Mouse (Mus musculus): ENCODE measurements around the gene Gm10491.
"Not testable (repeated sequence)": the region's sequence is repeated elsewhere in the genome, so short reads cannot be mapped to it uniquely, and the experiment has no call there.

The Gm10491 gene

GRCm38 (mm10) chrX:7907735-7908134 is at the start of gene Gm10491:
TSS of gene Gm10491 (minus strand) at chrX:7907835.
- DNase-seq (ENCODE audit: low spot score in 2 of 2) = no peak

DNA sequence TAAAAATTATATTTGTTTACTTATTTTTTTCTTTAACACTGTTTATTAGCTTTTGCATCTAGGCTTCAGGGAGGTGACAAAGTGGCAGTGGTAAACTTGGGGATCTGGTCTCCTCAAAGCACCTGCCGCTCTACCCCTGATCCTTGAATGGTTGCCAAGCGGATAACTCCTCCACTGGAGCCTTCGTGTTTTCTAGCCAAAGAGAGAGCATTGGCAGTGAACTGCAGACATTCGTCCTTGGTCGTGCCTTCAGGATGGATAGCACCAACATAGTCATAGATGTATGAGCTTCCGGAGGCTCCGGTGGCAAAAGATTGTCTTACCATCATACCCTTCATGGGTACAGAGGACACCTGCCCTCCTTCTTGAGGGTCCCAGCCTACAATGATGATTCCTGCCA is 42.5 kb upstream of the Gm10491 start:
- no peak for DNase-seq (ENCODE audit: low spot score in 2 of 2)

GRCm38 (mm10) chrX:7947900-7948492 is 40.4 kb upstream of the Gm10491 start:
- DNase-seq (ENCODE audit: low spot score in 2 of 2) = peak; percentile 59 to 73

GRCm38 (mm10) chrX:7947108-7947899 is 39.7 kb upstream of the Gm10491 start, which contains the start of gene Hdac6:
TSS of gene Hdac6 (minus strand) at chrX:7947889.
- no peak for DNase-seq (ENCODE audit: low spot score in 2 of 2)

- no peak for DNase-seq (ENCODE audit: low spot score in 2 of 2)
These were observed 38.0 kb upstream of the Gm10491 start for GRCm38 (mm10) chrX:7945618-7946017.

- no peak for DNase-seq (ENCODE audit: low spot score in 2 of 2)
These were observed 30.0 kb upstream of the Gm10491 start for GRCm38 (mm10) chrX:7937667-7938066.

DNA sequence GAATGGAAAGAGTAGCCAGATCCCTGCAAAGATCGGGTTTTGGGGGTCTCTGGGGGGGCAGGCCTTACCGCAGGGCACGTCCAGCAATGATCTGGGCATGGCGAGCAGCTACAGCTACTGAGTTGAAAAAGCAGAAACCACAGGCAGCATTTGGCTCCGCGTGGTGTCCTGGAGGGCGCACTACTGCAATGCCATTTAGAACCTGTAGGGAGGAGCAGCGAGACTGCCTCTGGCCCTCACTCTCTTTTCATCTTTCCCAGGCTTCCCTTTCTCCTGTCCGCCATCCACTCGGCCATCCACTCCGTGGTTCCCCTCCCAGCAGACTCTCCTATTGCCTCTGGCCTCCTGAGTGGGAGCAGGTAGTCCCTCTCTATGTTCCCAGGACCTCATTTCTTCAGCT is 29.2 kb upstream of the Gm10491 start:
- DNase-seq (ENCODE audit: low spot score in 2 of 2) = no peak

GRCm38 (mm10) chrX:7928270-7928790 is 20.7 kb upstream of the Gm10491 start, which contains the start of gene Eras:
TSS of gene Eras (minus strand) at chrX:7928607.
- no peak for DNase-seq (ENCODE audit: low spot score in 2 of 2)

DNA sequence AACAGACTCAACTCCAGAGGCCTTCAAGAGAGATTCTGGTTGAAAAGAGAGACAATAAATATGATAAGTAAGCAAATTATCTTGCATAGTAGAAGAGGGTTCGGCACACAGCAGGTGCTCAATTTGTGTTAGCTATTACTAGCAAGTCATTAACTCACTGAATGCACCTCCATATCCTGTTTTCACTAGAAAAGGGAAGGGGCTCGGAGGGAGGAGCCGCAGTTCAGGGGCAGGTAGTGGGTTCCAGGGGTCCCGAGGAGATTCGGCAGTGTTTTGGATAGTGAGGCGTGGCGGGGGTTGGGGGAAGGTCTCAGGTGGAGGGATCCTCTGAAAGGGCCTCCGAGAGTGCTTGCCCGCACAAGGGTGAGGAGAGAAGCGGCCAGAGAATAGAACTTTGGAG is 19.5 kb upstream of the Gm10491 start:
- no peak for DNase-seq (ENCODE audit: low spot score in 2 of 2)

DNA sequence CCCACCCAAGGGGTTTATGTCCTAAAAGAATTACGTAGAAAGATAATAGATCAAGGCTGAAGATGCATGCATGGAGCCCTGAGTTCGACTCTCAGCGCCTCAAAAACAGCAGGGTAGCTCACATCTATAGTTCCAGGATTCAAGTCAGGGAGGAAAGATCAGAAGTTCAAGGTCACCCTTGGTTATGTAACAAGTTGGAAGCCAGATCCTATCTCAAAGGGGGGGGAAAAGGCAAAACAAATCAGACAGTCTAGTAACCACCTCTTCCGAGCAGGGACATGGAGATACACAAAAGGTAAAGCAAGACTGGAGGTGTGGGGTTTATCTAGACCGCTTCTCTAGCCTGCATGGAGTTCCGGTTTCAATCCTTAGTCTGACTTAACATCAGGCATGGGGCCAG is 18.6 kb upstream of the Gm10491 start:
- no peak for DNase-seq (ENCODE audit: low spot score in 2 of 2)

DNA sequence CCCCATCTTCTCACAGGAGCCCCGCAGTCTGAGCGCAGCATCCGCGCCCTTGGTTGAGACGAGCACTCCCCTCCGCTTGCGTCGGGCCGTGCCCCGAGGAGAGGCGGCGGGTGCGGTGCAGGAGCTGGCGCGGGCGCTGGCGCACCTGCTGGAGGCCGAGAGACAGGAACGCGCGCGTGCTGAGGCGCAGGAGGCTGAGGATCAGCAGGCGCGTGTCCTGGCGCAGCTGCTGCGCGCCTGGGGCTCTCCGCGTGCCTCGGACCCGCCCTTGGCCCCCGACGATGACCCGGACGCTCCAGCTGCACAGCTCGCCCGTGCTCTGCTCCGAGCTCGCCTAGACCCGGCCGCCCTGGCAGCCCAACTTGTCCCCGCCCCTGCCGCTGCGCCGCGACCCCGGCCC is 14.4 kb upstream of the Gm10491 start:
- no peak for DNase-seq (ENCODE audit: low spot score in 2 of 2)

- no peak for DNase-seq (ENCODE audit: low spot score in 2 of 2)
These were observed 12.2 kb upstream of the Gm10491 start, which contains the start of gene Pcsk1n for GRCm38 (mm10) chrX:7919601-7920383. TSS of gene Pcsk1n (plus strand) at chrX:7919822.

- DNase-seq (ENCODE audit: low spot score in 2 of 2) = not testable (repeated sequence)
These were observed 10.3 kb upstream of the Gm10491 start for GRCm38 (mm10) chrX:7917960-7918359.

DNA sequence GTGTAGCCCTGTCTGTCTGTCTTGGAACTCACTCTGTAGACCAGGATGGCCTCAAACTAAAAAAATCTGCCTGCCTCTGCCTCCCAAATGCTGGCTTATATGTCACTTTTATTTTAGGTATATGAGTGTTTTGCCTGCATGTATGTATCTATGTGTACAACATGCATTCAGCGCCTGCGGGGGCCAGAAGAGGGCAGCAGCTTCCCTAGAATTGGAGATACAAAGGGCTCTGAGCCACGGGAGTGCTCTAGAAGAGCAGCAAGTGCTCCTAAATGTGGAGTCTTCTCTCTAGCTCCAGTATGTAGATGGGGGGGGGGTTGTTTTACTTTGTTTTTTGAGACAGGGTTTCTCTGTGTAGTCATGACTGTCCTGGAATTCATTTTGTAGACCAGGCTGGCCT is 8.0 kb upstream of the Gm10491 start:
- DNase-seq (ENCODE audit: low spot score in 2 of 2) = peak in 1 of 2 experiments; percentile 17

GRCm38 (mm10) chrX:7910473-7910872 is 2.8 kb upstream of the Gm10491 start:
- no peak for DNase-seq (ENCODE audit: low spot score in 2 of 2)

DNA sequence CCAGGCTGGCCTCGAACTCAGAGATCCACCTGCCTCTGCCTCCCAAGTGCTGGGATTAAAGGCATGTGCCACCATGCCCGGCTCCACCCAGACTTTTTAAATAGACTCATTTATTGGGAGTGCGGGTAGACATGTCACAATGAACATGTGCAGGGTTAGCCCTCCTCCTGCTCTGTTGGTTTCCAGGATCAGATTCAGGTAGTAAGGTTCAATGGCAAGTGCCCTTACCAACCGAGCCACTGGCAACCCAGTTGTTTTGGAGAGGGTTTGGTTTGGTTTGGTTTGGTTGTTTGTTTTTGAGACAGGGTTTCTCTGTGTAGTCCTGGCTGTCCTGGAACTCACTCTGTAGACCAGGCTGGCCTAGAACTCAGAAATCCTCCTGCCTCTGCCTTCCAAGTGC is 1.6 kb upstream of the Gm10491 start, which contains the start of gene Gm10490:
Gene Gm10490 (plus strand): TSS at position 301 of the 400 bp plus-strand sequence.
- not testable (repeated sequence) for DNase-seq (ENCODE audit: low spot score in 2 of 2)

GRCm38 (mm10) chrX:7904441-7904840 is 3.2 kb downstream of the Gm10491 start:
- no peak for DNase-seq (ENCODE audit: low spot score in 2 of 2)

- DNase-seq (ENCODE audit: low spot score in 2 of 2) = peak; percentile 74 to 80
These were observed 8.5 kb downstream of the Gm10491 start, which contains the start of the genes Pqbp1 and Timm17b for GRCm38 (mm10) chrX:7898880-7899874. TSS of gene Pqbp1 (minus strand) at chrX:7899269. TSS of gene Timm17b (plus strand) at chrX:7899357.

DNA sequence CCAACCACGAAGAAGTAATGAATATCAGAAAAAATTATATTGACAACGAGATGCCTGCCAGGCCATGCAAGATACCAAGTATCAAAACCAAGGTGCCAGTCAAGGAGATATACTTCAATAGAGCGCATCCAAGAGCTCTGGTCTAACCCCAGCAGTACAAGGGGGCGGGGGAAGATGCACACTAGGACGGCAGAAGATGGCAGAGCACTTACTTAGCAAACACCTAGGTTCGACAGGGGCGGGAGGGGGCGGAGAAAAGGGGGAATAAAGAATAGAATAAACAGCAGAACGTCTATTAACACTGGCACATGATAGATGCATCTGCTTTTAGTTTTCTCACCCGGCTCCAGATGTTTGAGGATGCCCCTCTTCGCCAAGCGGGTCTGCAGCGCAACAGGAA is 9.4 kb downstream of the Gm10491 start:
- DNase-seq (ENCODE audit: low spot score in 2 of 2) = peak in 1 of 2 experiments; percentile 10

GRCm38 (mm10) chrX:7883841-7884567 is 23.6 kb downstream of the Gm10491 start, which contains the start of gene Slc35a2:
TSS of gene Slc35a2 (plus strand) at chrX:7884028.
- peak; percentile 47 for DNase-seq (ENCODE audit: low spot score in 2 of 2)
